Mouse (Mus musculus) natural killer cell, adult 2 months (primary cell): ENCODE results near the gene Wasl.

Experiments used
- DNase-seq, 2 experiments: peaks; one replicate each; pipeline ENCODE4 v3.0.0; 2022; ENCODE audit warnings: low spot score in 2 of 2

The Wasl gene

DNA sequence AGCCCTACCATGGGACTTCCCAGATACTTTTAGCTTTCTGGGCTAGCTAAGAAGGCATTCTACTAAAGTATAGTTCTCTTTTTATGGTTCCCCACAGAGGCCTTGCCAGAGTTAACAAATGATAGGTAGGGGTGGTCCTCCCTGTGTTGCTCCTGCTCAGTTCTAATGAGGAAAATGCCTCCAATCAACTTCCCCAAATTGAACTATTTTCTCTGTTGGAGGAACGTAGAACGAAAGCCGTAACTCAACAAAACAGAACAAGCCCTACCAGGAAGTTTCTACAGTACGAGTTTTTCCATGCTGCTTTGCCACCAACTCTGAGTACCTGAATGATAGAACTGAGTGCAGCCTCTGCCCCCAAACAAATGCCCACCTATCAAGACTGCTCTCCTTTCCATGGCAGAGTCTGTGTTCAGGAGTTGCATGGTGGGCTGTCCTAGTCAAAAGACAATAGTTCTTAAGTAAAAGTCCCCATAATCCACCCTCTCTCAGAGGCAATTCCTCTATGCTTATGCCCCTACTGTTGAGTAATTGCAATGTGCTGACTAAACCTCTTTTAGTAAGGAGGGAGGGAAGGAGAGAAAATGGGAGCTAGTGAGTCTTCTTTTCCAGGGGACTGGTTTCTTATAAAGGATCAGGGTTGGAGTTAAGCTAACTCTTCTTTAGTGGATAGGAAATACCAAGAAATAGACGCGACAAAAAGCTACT lies 19.3 kb downstream of the Wasl start:
- no peak for DNase-seq

DNA sequence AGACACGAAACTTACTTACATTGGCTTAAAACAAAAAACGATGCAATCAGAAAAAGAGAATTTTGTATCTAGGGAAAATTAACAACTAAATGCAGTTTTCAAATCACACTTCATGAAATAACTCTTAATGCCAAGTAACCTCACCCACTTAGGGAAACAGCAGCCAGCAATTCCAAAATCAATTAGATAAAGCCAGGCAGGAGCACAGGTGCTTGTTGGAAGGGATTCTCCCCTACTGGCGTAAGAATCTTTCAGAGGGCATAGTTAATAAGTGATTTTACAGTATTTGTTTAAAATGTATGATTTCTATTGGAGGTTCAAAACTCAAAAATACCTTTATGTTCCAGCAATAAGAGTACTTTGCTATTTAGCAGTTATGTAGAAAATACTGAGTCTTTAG lies 21.8 kb downstream of the Wasl start:
- no peak for DNase-seq

DNA sequence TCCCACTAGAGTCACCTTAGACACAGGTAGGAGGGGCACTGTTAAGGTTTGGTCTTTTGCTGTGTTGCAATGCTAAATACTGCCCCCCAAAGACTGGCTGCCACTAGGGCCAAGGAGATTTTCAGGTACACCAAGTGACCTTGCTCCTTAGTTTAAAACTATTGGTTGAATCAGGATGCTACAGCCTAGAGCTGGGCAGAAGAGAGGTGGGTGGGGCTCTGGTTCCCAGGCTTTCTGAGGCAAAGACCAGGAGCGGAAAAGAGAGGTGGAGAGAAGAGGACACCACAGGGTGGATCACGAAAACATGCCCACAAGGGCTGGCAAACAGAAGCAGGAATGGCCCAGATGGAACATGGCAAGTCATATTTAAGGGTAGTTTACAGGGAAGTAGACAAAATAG lies 22.6 kb downstream of the Wasl start:
- no peak for DNase-seq

GRCm38 (mm10) chr6:24641286-24641685 lies 23.5 kb downstream of the Wasl start:
- no peak for DNase-seq

GRCm38 (mm10) chr6:24635814-24636213 lies 29.0 kb downstream of the Wasl start:
- no peak for DNase-seq

DNA sequence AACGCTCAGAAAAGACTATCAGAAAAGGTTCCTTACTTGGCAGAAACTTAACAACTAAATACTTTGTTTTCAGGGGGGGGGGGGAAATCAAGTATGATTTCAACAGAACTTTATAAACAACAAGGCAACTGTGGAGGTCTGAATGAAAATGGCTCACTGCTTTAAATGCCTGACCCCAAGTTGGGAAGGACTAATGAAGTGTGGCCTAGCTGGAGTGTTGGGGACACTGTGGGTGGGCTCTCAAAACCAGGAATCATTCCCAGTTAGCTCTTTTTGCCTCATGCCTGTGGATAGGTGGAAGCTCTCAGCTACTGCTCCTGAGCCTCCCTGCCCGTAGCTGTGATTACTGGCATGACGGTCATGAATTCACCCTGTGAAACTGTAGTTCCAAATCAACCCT lies 30.7 kb downstream of the Wasl start:
- DNase-seq = no peak

DNA sequence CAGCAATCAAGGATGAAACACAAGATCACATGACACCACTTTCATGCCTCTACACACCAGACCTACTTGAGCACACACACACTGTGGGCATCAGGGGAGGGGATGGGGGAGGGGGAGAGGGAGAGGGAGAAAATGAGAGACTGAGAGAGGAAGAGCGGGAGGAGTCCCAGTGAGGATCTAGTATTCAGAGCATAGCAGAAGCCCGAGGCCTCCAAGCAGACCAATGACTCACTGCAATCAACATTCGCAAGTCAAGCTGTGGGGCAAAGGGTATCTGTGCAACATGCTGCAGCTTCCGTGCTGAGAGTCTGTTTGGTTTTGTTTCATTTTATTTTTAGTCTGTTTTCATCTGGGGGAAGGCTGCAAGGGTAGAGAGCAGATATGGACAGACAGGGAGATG lies 32.7 kb downstream of the Wasl start:
- no peak for DNase-seq

DNA sequence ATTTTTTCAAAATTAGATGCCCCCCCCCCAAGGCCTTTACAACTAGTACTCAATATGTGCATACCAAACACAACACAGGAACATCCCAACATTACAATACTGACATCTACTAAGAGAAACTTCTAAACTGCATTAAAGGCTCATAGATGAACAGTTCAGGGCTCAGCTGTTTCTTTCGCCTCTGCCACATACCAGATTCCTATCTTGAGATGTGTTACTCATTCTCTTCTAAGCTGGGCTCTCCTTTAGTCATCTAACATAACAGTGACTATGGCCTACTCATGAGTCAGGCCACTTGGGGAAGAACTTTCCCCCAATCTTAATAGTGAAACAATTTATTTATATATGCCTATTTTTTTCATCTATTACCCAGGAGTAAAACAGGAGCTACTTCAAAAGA lies 36.3 kb downstream of the Wasl start:
- no peak for DNase-seq

- peak; percentile 29 to 35 for DNase-seq
Observed at GRCm38 (mm10) chr6:24627586-24628030, 37.2 kb downstream of the Wasl start.

DNA sequence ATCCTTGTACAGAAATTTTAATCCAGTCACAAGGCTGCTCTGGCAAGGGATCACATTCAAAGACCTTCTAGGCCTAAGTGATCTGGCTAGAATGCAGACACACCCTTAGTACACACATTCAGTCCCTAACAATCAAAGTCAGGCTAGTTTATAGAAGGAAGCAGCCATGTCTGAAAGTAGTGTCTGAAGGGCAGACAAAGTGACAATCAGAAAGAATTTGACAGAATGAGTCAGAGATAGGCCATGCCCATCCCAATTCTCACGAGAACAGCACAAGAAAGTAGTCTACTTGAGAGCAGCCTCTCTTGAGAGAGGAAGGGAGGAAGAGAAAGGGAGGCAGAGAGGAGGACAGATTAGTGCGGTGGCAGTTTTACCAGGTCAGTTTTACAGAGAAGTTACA lies 42.7 kb downstream of the Wasl start:
- no peak for DNase-seq

DNA sequence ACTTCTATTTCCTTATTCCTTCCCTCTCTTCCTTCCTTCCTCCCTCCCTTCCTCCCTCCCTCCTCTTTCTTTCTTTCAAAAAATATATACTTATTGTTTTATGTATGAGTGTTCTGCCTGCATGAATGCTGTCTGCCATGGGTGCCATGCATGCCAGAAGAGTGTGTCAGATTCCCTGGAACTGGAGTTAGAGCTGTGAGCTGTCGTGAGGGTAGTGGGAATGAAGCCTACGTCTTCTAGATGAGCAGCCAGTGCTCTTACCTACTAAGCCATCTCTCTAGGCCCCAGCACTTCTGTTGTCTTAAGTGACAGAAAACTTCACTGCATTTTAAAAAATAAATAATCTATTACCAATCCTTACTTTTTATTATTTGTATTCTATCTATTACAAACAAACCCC lies 43.9 kb downstream of the Wasl start:
- no peak for DNase-seq

GRCm38 (mm10) chr6:24619285-24620045 lies 45.3 kb downstream of the Wasl start:
- no peak for DNase-seq

DNA sequence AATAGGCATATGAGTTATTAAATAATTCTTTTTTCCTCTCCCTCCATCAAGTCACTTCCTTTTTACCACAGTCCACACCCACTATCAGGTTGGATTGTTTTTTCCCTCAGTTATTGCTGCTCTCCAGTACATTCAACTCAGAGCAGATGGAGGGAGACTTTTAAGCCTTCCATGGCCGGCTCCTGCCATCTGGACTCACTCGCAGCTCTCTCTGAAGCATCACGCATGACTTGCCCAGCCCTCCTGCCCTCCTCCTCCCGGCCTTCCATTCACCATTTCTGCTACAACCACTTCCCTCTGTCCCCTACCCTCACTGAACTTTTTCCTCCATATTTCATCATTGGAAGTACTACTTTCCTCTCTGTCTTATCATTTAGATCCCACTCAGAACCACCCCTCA lies 48.1 kb downstream of the Wasl start:
- DNase-seq = no peak

GRCm38 (mm10) chr6:24613918-24614317 lies 50.9 kb downstream of the Wasl start:
- no peak for DNase-seq

GRCm38 (mm10) chr6:24613346-24613745 lies 51.5 kb downstream of the Wasl start:
- DNase-seq = no peak

GRCm38 (mm10) chr6:24612074-24612755 lies 52.6 kb downstream of the Wasl start:
- DNase-seq = no peak

GRCm38 (mm10) chr6:24610358-24610757 lies 54.5 kb downstream of the Wasl start:
- DNase-seq = no peak

DNA sequence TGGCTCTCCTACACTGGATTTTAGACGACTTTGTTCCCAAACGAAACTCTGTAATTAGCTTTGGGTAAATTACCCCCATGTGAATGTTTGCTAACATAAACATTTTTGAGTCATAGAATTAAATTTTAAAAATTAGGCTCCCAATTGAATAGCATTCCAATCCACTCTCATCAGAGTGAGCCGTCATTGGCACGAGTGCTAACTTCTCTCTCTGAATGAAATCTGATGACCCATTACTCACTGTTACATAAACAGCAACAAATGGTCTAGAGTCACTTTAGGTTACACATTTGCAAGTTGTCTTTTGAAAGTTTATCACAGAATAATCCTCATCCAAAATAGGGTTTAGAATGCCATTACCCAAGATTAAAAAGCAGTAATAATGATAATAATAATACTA lies 55.3 kb downstream of the Wasl start:
- DNase-seq = no peak

GRCm38 (mm10) chr6:24608682-24609081 lies 56.1 kb downstream of the Wasl start:
- no peak for DNase-seq

- DNase-seq = no peak
Observed at GRCm38 (mm10) chr6:24608129-24608528, 56.7 kb downstream of the Wasl start.

- no peak for DNase-seq
Observed at GRCm38 (mm10) chr6:24607531-24607930, 57.3 kb downstream of the Wasl start.

GRCm38 (mm10) chr6:24606512-24606911 lies 58.3 kb downstream of the Wasl start:
- DNase-seq = no peak

DNA sequence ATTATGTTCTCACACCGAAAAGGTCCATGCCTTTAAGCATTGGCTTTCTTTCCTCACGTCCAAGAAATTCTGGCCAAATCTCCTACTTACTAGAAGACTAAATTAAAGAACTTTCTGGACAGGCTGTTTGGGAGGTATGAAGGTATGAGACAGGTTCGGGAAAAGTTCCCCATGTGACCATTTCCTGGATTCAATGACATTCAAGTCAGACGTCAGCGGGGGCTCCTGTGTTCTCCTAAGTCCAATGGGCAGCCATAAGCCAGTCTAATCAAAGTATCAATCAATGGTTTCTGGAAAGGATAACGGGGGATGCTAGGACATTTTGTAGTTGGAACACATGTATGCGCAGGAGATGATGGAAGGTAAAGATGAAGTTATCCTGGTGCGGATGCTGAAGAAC lies 59.2 kb downstream of the Wasl start:
- no peak for DNase-seq
